9 mouse cellular contexts compared by ENCODE assay signal in the genomic region with DNA sequence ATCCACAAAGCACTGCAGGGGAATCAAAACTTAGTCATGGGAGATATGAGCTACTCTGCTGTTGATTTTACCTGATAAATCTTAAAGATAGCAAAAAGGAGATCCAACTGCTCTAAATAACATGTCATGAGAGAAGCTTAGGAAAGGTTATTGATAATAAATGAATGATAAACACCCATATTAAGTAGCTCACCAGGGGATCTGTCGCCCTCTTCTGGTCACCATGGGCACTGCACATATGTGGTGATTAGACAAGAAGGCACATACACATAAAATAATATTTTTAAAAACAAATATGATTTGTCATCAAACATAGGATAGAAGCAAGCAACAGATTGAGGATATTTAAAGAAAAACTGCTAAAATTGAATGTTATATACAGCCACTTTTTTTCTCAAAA.
DNase-seq lines count a peak whose midpoint lies in the region; ATAC-seq and TF ChIP-seq lines count a peak whose summit lies in the region.
"Had no signal": no experiment of that assay in that cellular context is flagged by ENCODE, and none has a peak within 500 bp of the region (broad histone marks: within the 10 kb centered on the region; RNA-seq: fewer than 3 reads in every experiment).

No protein-coding gene starts in this region.

- no peaks in the 10 kb centered on the region for H3K4me1 ChIP-seq in intestine, postnatal 0 days (replicated peaks; ENCODE audit: control insufficient read depth, insufficient read depth, low read length)
- H3K4me1 ChIP-seq in intestine, embryonic 16.5 days (ENCODE audit: control insufficient read depth, insufficient read depth, low read length), result no peaks in the 10 kb centered on the region
- H3K4me1 ChIP-seq in thymus, adult 2 months (replicated peaks; ENCODE audit: control insufficient read depth, insufficient read depth, low read length), result no peaks in the 10 kb centered on the region
- H3K4me1 ChIP-seq in embryonic fibroblast, embryonic 13.5 days (ENCODE audit: control insufficient read depth, insufficient read depth, low read length), result 0 out of 2 replicates have a peak, but pooled peaks cover 3% of the 10 kb centered on the region

- no peaks in the 10 kb centered on the region for H3K36me3 ChIP-seq in intestine, postnatal 0 days (ENCODE audit: control insufficient read depth, insufficient read depth)
- H3K36me3 ChIP-seq in intestine, embryonic 16.5 days (ENCODE audit: control insufficient read depth, insufficient read depth, low read length), result no peaks in the 10 kb centered on the region
- no peaks in the 10 kb centered on the region for H3K36me3 ChIP-seq in thymus, adult 2 months (ENCODE audit: control insufficient read depth, insufficient read depth, low read length)
- H3K36me3 ChIP-seq: limb, embryonic 13.5 days had no signal

- TF ChIP-seq POLR2A in thymus, adult 2 months (IDR thresholded peaks at IDR 0.05; ENCODE audit: control insufficient read depth, extremely low read depth, insufficient read depth, low read length, poor library complexity), result no peak
- no peak for TF ChIP-seq POLR2A in embryonic fibroblast, embryonic 13.5 days (IDR thresholded peaks at IDR 0.05; ENCODE audit: low read depth, low read length)

- no peaks in the 10 kb centered on the region for H3K27me3 ChIP-seq in intestine, postnatal 0 days (replicated peaks; ENCODE audit: control insufficient read depth, insufficient read depth, low read length)
- no peaks in the 10 kb centered on the region for H3K27me3 ChIP-seq in intestine, embryonic 16.5 days (replicated peaks; ENCODE audit: control insufficient read depth, insufficient read depth, low read length)
- no peaks in the 10 kb centered on the region for H3K27me3 ChIP-seq in thymus, adult 2 months (ENCODE audit: control insufficient read depth, insufficient read depth, low read length)
- H3K27me3 ChIP-seq: limb, embryonic 13.5 days had no signal

- 26% methylated on average over 1 of the region's 1 CpGs for WGBS in intestine, postnatal 0 days
- 38% methylated on average over 1 of the region's 1 CpGs for WGBS in intestine, embryonic 16.5 days
- WGBS in thymus, adult 2 months, result 33% methylated on average over 1 of the region's 1 CpGs

- H3K27ac ChIP-seq in intestine, postnatal 0 days (ENCODE audit: low read depth, low read length), result no peak overlapping the region
- H3K27ac ChIP-seq in intestine, embryonic 16.5 days (ENCODE audit: low read length), result no peak overlapping the region
- H3K27ac ChIP-seq in thymus, adult 2 months (ENCODE audit: control insufficient read depth, insufficient read depth, low read length), result no peak overlapping the region
- H3K27ac ChIP-seq in embryonic fibroblast, embryonic 13.5 days (ENCODE audit: insufficient read depth, low read length), result no peak overlapping the region
- H3K27ac ChIP-seq: limb, embryonic 13.5 days had no signal

- peak; percentile 69 for TF ChIP-seq CTCF in intestine, postnatal 0 days (IDR thresholded peaks at IDR 0.05; ENCODE audit: low read depth)
- TF ChIP-seq CTCF in thymus, adult 2 months (IDR thresholded peaks at IDR 0.05; ENCODE audit: borderline replicate concordance, control insufficient read depth, extremely low read depth, insufficient read depth, low read length, poor library complexity), result no peak
- 0 out of 2 replicates have a peak, but pooled peaks have one; percentile 9 for TF ChIP-seq CTCF in embryonic fibroblast, embryonic 13.5 days (IDR thresholded peaks at IDR 0.05; ENCODE audit: borderline replicate concordance, insufficient read depth, low read length)

- no peak for ATAC-seq in intestine, postnatal 0 days
- no peak for ATAC-seq in intestine, embryonic 16.5 days

- no peak overlapping the region for H3K4me2 ChIP-seq in intestine, postnatal 0 days (replicated peaks; ENCODE audit: low read depth)
- H3K4me2 ChIP-seq in intestine, embryonic 16.5 days (ENCODE audit: low read depth, low read length), result no peak overlapping the region
- H3K4me2 ChIP-seq: limb, embryonic 13.5 days had no signal

- H3K4me3 ChIP-seq in intestine, postnatal 0 days (ENCODE audit: low read depth, low read length), result no peak overlapping the region
- H3K4me3 ChIP-seq in intestine, embryonic 16.5 days (ENCODE audit: low read length), result no peak overlapping the region
- no peak overlapping the region for H3K4me3 ChIP-seq in thymus, adult 2 months (ENCODE audit: control insufficient read depth, insufficient read depth, low read length)
- no peak overlapping the region for H3K4me3 ChIP-seq in embryonic fibroblast, embryonic 13.5 days (ENCODE audit: insufficient read depth, low read length)
- H3K4me3 ChIP-seq: erythroblast, embryonic 14.5 days; limb, embryonic 13.5 days had no signal

- no peaks in the 10 kb centered on the region for H3K9me3 ChIP-seq in intestine, postnatal 0 days (ENCODE audit: control insufficient read depth)
- H3K9me3 ChIP-seq in intestine, embryonic 16.5 days (ENCODE audit: control insufficient read depth, low read length), result no peaks in the 10 kb centered on the region
- H3K9me3 ChIP-seq: limb, embryonic 13.5 days had no signal

- no peak overlapping the region for H3K9ac ChIP-seq in intestine, postnatal 0 days (ENCODE audit: low read depth, low read length)
- H3K9ac ChIP-seq in intestine, embryonic 16.5 days (ENCODE audit: low read depth, low read length), result no peak overlapping the region
- H3K9ac ChIP-seq: limb, embryonic 13.5 days had no signal

- DNase-seq in thymus, adult 2 months, result peak; percentile 14
- no peak for DNase-seq in thymus, adult 18-20 months
- DNase-seq in urinary bladder, postnatal 36 days (ENCODE audit: low spot score in 2 of 2), result no peak
- DNase-seq in layer of hippocampus, postnatal 14 days (ENCODE audit: low spot score in 2 of 2), result no peak
